Mouse (Mus musculus): ENCODE data around the gene Hist1h2bh. TPM values are rescaled to one million over a fixed set of nuclear protein-coding genes. Genes with fewer than 3 reads are reported as not detected.
A peak's percentile ranks its signal among the peaks of the same experiment; 100 is the strongest.

Hist1h2bh gene
- polyA plus RNA-seq, 1 experiment from 2014 or later = 0.09 TPM

GRCm38 (mm10) chr13:23518295-23518603 lies 24.9 kb downstream of the Hist1h2bh start:
- Histone ChIP-seq H3K4me3 (ENCODE audit: inconsistent target) (peak overlapping the region; percentile 50), H3K79me2 (ENCODE audit: inconsistent target) (no peaks in the 10 kb centered on the region), H3K27ac (peak overlapping the region; percentile 41), H3K36me3 (ENCODE audit: inconsistent target) (no peaks in the 10 kb centered on the region)
- 0% methylated on average over 6 of the region's 6 CpGs for WGBS (ENCODE audit: missing documents)

GRCm38 (mm10) chr13:23517603-23518294 lies 25.4 kb downstream of the Hist1h2bh start:
- Histone ChIP-seq H3K36me3 (ENCODE audit: inconsistent target) (no peaks in the 10 kb centered on the region), H3K4me3 (ENCODE audit: inconsistent target) (peak overlapping the region; percentile 50), H3K79me2 (ENCODE audit: inconsistent target) (no peaks in the 10 kb centered on the region), H3K27ac (peak overlapping the region; percentile 41)
- under 1% methylated on average over 27 of the region's 27 CpGs for WGBS (ENCODE audit: missing documents)

GRCm38 (mm10) chr13:23516822-23517602 lies 26.2 kb downstream of the Hist1h2bh start:
- Histone ChIP-seq H3K79me2 (ENCODE audit: inconsistent target) (no peaks in the 10 kb centered on the region), H3K4me3 (ENCODE audit: inconsistent target) (peak overlapping the region; percentile 50), H3K27ac (no peak overlapping the region), H3K36me3 (ENCODE audit: inconsistent target) (no peaks in the 10 kb centered on the region)
- under 1% methylated on average over 17 of the region's 19 CpGs for WGBS (ENCODE audit: missing documents)

GRCm38 (mm10) chr13:23515826-23516620 lies 27.2 kb downstream of the Hist1h2bh start:
- 81% methylated on average over 15 of the region's 15 CpGs for WGBS (ENCODE audit: missing documents)
- no peaks in the 10 kb centered on the region for H3K79me2 ChIP-seq (ENCODE audit: inconsistent target)
- no peaks in the 10 kb centered on the region for H3K36me3 ChIP-seq (ENCODE audit: inconsistent target)
- peak overlapping the region; percentile 50; the same call in 1 of the 2 replicates for H3K4me3 ChIP-seq (ENCODE audit: inconsistent target)
- H3K27ac ChIP-seq = no peak overlapping the region

- WGBS (ENCODE audit: missing documents) = 80% methylated on average over 5 of the region's 5 CpGs
- Histone ChIP-seq H3K36me3 (ENCODE audit: inconsistent target) (no peaks in the 10 kb centered on the region), H3K79me2 (ENCODE audit: inconsistent target) (no peaks in the 10 kb centered on the region), H3K4me3 (ENCODE audit: inconsistent target) (no peak overlapping the region), H3K27ac (no peak overlapping the region)
Observed at GRCm38 (mm10) chr13:23515281-23515680, 27.9 kb downstream of the Hist1h2bh start.

- no peaks in the 10 kb centered on the region for H3K36me3 ChIP-seq (ENCODE audit: inconsistent target)
- H3K79me2 ChIP-seq (ENCODE audit: inconsistent target) = no peaks in the 10 kb centered on the region
- H3K4me3 ChIP-seq (ENCODE audit: inconsistent target) = no peak overlapping the region
- H3K27ac ChIP-seq = no peak overlapping the region
- 100% methylated on average over 1 of the region's 1 CpGs for WGBS (ENCODE audit: missing documents)
Observed at GRCm38 (mm10) chr13:23513517-23513916, 29.7 kb downstream of the Hist1h2bh start.

GRCm38 (mm10) chr13:23510127-23510526 lies 33.1 kb downstream of the Hist1h2bh start:
- no peak overlapping the region for H3K4me3 ChIP-seq (ENCODE audit: inconsistent target)
- no peak overlapping the region for H3K27ac ChIP-seq
- H3K79me2 ChIP-seq (ENCODE audit: inconsistent target) = no peaks in the 10 kb centered on the region
- 69% methylated on average over 1 of the region's 1 CpGs for WGBS (ENCODE audit: missing documents)
- H3K36me3 ChIP-seq (ENCODE audit: inconsistent target) = no peaks in the 10 kb centered on the region

GRCm38 (mm10) chr13:23506819-23507515 lies 36.2 kb downstream of the Hist1h2bh start:
- Histone ChIP-seq H3K36me3 (ENCODE audit: inconsistent target) (no peaks in the 10 kb centered on the region), H3K27ac (no peak overlapping the region), H3K79me2 (ENCODE audit: inconsistent target) (no peaks in the 10 kb centered on the region), H3K4me3 (ENCODE audit: inconsistent target) (no peak overlapping the region)
- 83% methylated on average over 12 of the region's 14 CpGs for WGBS (ENCODE audit: missing documents)

- no peak overlapping the region for H3K27ac ChIP-seq
- no peak overlapping the region for H3K4me3 ChIP-seq (ENCODE audit: inconsistent target)
- H3K79me2 ChIP-seq (ENCODE audit: inconsistent target) = no peaks in the 10 kb centered on the region
- WGBS (ENCODE audit: missing documents) = 57% methylated on average over 13 of the region's 13 CpGs
- no peaks in the 10 kb centered on the region for H3K36me3 ChIP-seq (ENCODE audit: inconsistent target)
Observed at GRCm38 (mm10) chr13:23506351-23506750, 36.8 kb downstream of the Hist1h2bh start.

- no peak overlapping the region for H3K4me3 ChIP-seq (ENCODE audit: inconsistent target)
- no peaks in the 10 kb centered on the region for H3K36me3 ChIP-seq (ENCODE audit: inconsistent target)
- WGBS (ENCODE audit: missing documents) = 67% methylated on average over 13 of the region's 14 CpGs
- H3K79me2 ChIP-seq (ENCODE audit: inconsistent target) = no peaks in the 10 kb centered on the region
- H3K27ac ChIP-seq = no peak overlapping the region
Observed at GRCm38 (mm10) chr13:23505662-23506345, 37.4 kb downstream of the Hist1h2bh start.

- 21% methylated on average over 9 of the region's 9 CpGs for WGBS (ENCODE audit: missing documents)
- Histone ChIP-seq H3K27ac (no peak overlapping the region), H3K36me3 (ENCODE audit: inconsistent target) (no peaks in the 10 kb centered on the region), H3K4me3 (ENCODE audit: inconsistent target) (no peak overlapping the region), H3K79me2 (ENCODE audit: inconsistent target) (no peaks in the 10 kb centered on the region)
Observed at GRCm38 (mm10) chr13:23503797-23504196, 39.4 kb downstream of the Hist1h2bh start.

GRCm38 (mm10) chr13:23502916-23503315 lies 40.3 kb downstream of the Hist1h2bh start:
- no peaks in the 10 kb centered on the region for H3K36me3 ChIP-seq (ENCODE audit: inconsistent target)
- WGBS (ENCODE audit: missing documents) = 83% methylated on average over 4 of the region's 4 CpGs
- no peak overlapping the region for H3K27ac ChIP-seq
- H3K4me3 ChIP-seq (ENCODE audit: inconsistent target) = no peak overlapping the region
- no peaks in the 10 kb centered on the region for H3K79me2 ChIP-seq (ENCODE audit: inconsistent target)

GRCm38 (mm10) chr13:23502031-23502567 lies 41.1 kb downstream of the Hist1h2bh start:
- WGBS (ENCODE audit: missing documents) = 83% methylated on average over 9 of the region's 9 CpGs
- no peaks in the 10 kb centered on the region for H3K36me3 ChIP-seq (ENCODE audit: inconsistent target)
- no peak overlapping the region for H3K27ac ChIP-seq
- H3K4me3 ChIP-seq (ENCODE audit: inconsistent target) = no peak overlapping the region
- no peaks in the 10 kb centered on the region for H3K79me2 ChIP-seq (ENCODE audit: inconsistent target)

GRCm38 (mm10) chr13:23501511-23501910 lies 41.7 kb downstream of the Hist1h2bh start:
- H3K27ac ChIP-seq = no peak overlapping the region
- H3K4me3 ChIP-seq (ENCODE audit: inconsistent target) = no peak overlapping the region
- no peaks in the 10 kb centered on the region for H3K36me3 ChIP-seq (ENCODE audit: inconsistent target)
- 64% methylated on average over 5 of the region's 5 CpGs for WGBS (ENCODE audit: missing documents)
- H3K79me2 ChIP-seq (ENCODE audit: inconsistent target) = no peaks in the 10 kb centered on the region

Measured in macrophage (primary cell).